Mouse (Mus musculus) heart, embryonic 11.5 days (tissue): Measurements from ENCODE around the gene Fancd2. TPM values are rescaled to one million over a fixed set of nuclear protein-coding genes. Genes with fewer than 3 reads are reported as not detected.

Source experiments
- ATAC-seq: fragments of 200-750 bp; cut with Nextera tagmentation; replicated peaks from 2 replicates; pipeline ENCODE4 v1.8.0; 2017; ENCODE audit warnings: moderate library complexity; ENCODE audit not compliant: insufficient number of reproducible peaks, low FRiP score, low TSS enrichment
- H3K27ac ChIP-seq: fragments of 300-500 bp; sonication (generic); 2 replicates; pipeline ENCODE4 v1.5.1; 2014; ENCODE audit warnings: mild to moderate bottlenecking, low read depth, low read length
- H3K27me3 ChIP-seq: fragments of 300-500 bp; sonication (generic); 2 replicates; pipeline ENCODE4 v1.6.1; 2014; ENCODE audit warnings: mild to moderate bottlenecking, low read length, mixed read lengths; ENCODE audit not compliant: control insufficient read depth, insufficient read depth
- H3K36me3 ChIP-seq: fragments of 300-500 bp; sonication (generic); 2 replicates; pipeline ENCODE4 v1.6.1; 2014; ENCODE audit warnings: mild to moderate bottlenecking, low read length, moderate library complexity, mixed read lengths; ENCODE audit not compliant: control insufficient read depth, insufficient read depth
- H3K4me1 ChIP-seq: fragments of 300-500 bp; sonication (generic); 2 replicates; pipeline ENCODE4 v1.6.1; 2014; ENCODE audit warnings: low read length; ENCODE audit not compliant: control insufficient read depth, insufficient read depth
- H3K4me2 ChIP-seq: fragments of 300-500 bp; sonication (generic); 2 replicates; pipeline ENCODE4 v1.6.1; 2014; ENCODE audit warnings: mild to moderate bottlenecking, moderate library complexity
- H3K4me3 ChIP-seq: fragments of 300-500 bp; sonication (generic); 2 replicates; pipeline ENCODE4 v1.5.1; 2014; ENCODE audit warnings: low read depth, low read length
- H3K9ac ChIP-seq: fragments of 300-500 bp; sonication (generic); 2 replicates; pipeline ENCODE4 v1.6.1; 2014; ENCODE audit warnings: mild to moderate bottlenecking, low read depth, low read length, moderate library complexity
- H3K9me3 ChIP-seq: fragments of 300-500 bp; sonication (generic); replicated peaks from 2 replicates; pipeline ENCODE4 v1.6.1; 2016; ENCODE audit warnings: low read length; ENCODE audit not compliant: control insufficient read depth
- WGBS: fragments of 180-500 bp; shearing (Covaris S2); extraction: QIAGEN DNeasy Blood & Tissue Kit; methylation state at CpG from one replicate; pipeline ENCODE4 v1.1.7; 2014; ENCODE audit not compliant: insufficient replicate concordance; 5-methylcytosine and 5-hydroxymethylcytosine counted together
- polyA plus RNA-seq: library from polyadenylated mRNA; unstranded; fragments of >200 nt; fragmentation: Nextera tagmentation; extraction: Ambion mirVana; gene quantifications from 2 replicates; pipeline ENCODE4 v1.2.1, GENCODE M21; 2014

Gene Fancd2
- polyA plus RNA-seq, 1 experiment from 2014 or later: 12.6 TPM

- peaks cover 28% of the 10 kb centered on the region for H3K4me1 ChIP-seq
- no peak overlapping the region for H3K27ac ChIP-seq
- no peaks in the 10 kb centered on the region for H3K9me3 ChIP-seq
- 84% methylated on average over 7 of the region's 7 CpGs for WGBS
- no peak overlapping the region for H3K4me2 ChIP-seq
- ATAC-seq: no peak
- no peak overlapping the region for H3K4me3 ChIP-seq
- no peak overlapping the region for H3K9ac ChIP-seq
- peaks cover 5% of the 10 kb centered on the region; the same call in 1 of the 2 replicates for H3K36me3 ChIP-seq
- no peaks in the 10 kb centered on the region for H3K27me3 ChIP-seq
These were observed 77.8 kb downstream of the Fancd2 start for GRCm38 (mm10) chr6:113609293-113609692.

GRCm38 (mm10) chr6:113612258-113612969 lies 80.9 kb downstream of the Fancd2 start:
- no peak for ATAC-seq
- Histone ChIP-seq H3K4me2 (peak overlapping the region; percentile 57), H3K9ac (peak overlapping the region; percentile 39; the same call in 1 of the 2 replicates)

GRCm38 (mm10) chr6:113614152-113614551 lies 82.7 kb downstream of the Fancd2 start:
- H3K9me3 ChIP-seq: no peaks in the 10 kb centered on the region
- H3K4me3 ChIP-seq: no peak overlapping the region
- no peaks in the 10 kb centered on the region for H3K27me3 ChIP-seq
- no peak overlapping the region for H3K27ac ChIP-seq
- H3K4me1 ChIP-seq: peaks cover 20% of the 10 kb centered on the region
- no peak overlapping the region for H3K9ac ChIP-seq
- ATAC-seq: no peak
- no peak overlapping the region for H3K4me2 ChIP-seq
- 89% methylated on average over 7 of the region's 7 CpGs for WGBS
- H3K36me3 ChIP-seq: peaks cover 31% of the 10 kb centered on the region

More at GRCm38 (mm10) chr6:113612258-113612969, 80.9 kb downstream of the Fancd2 start:
- 39% methylated on average over 8 of the region's 8 CpGs for WGBS
- Histone ChIP-seq H3K36me3 (peaks cover 25% of the 10 kb centered on the region), H3K27ac (peak overlapping the region; percentile 65), H3K9me3 (no peaks in the 10 kb centered on the region), H3K4me3 (no peak overlapping the region), H3K27me3 (no peaks in the 10 kb centered on the region), H3K4me1 (peaks cover 20% of the 10 kb centered on the region)

- ATAC-seq: no peak
- no peaks in the 10 kb centered on the region for H3K27me3 ChIP-seq
- H3K4me1 ChIP-seq: peaks cover 20% of the 10 kb centered on the region
- H3K9ac ChIP-seq: no peak overlapping the region
- no peak overlapping the region for H3K4me3 ChIP-seq
- 96% methylated on average over 8 of the region's 8 CpGs for WGBS
- peaks cover 31% of the 10 kb centered on the region for H3K36me3 ChIP-seq
- no peak overlapping the region for H3K4me2 ChIP-seq
- H3K27ac ChIP-seq: no peak overlapping the region
- no peaks in the 10 kb centered on the region for H3K9me3 ChIP-seq
These were observed 83.5 kb downstream of the Fancd2 start for GRCm38 (mm10) chr6:113614997-113615396.

- Histone ChIP-seq H3K4me2 (no peak overlapping the region), H3K4me3 (no peak overlapping the region), H3K27ac (no peak overlapping the region), H3K9ac (no peak overlapping the region), H3K9me3 (no peaks in the 10 kb centered on the region), H3K27me3 (no peaks in the 10 kb centered on the region), H3K4me1 (peaks cover 20% of the 10 kb centered on the region), H3K36me3 (peaks cover 31% of the 10 kb centered on the region)
- 87% methylated on average over 4 of the region's 4 CpGs for WGBS
- ATAC-seq: no peak
These were observed 84.0 kb downstream of the Fancd2 start for GRCm38 (mm10) chr6:113615489-113615888.

GRCm38 (mm10) chr6:113623386-113623785 lies 91.9 kb downstream of the Fancd2 start:
- Histone ChIP-seq H3K4me1 (peaks cover 9% of the 10 kb centered on the region), H3K9me3 (no peaks in the 10 kb centered on the region), H3K27ac (no peak overlapping the region), H3K4me2 (peak overlapping the region; percentile 87), H3K36me3 (peaks cover 5% of the 10 kb centered on the region; the same call in 1 of the 2 replicates), H3K9ac (no peak overlapping the region), H3K27me3 (no peaks in the 10 kb centered on the region), H3K4me3 (peak overlapping the region; percentile 75)
- ATAC-seq: 0 out of 2 replicates have a peak, but pooled peaks have one; percentile 11
- WGBS: 62% methylated on average over 5 of the region's 5 CpGs

- peak within 1 kb of the TSS; percentile 68 for H3K27ac ChIP-seq
- peaks cover 7% of the 10 kb centered on the region; the same call in 1 of the 2 replicates for H3K36me3 ChIP-seq
- H3K27me3 ChIP-seq: no peaks in the 10 kb centered on the region
- WGBS: under 1% methylated on average over 70 of the region's 76 CpGs
- peak; percentile 83 for ATAC-seq
- H3K4me2 ChIP-seq: peak within 1 kb of the TSS; percentile 87
- peaks cover 9% of the 10 kb centered on the region for H3K4me1 ChIP-seq
- H3K9ac ChIP-seq: peak within 1 kb of the TSS; percentile 89
- peak within 1 kb of the TSS; percentile 75 for H3K4me3 ChIP-seq
- no peaks in the 10 kb centered on the region for H3K9me3 ChIP-seq
These were observed 92.7 kb downstream of the Fancd2 start, which contains the start of gene Vhl for GRCm38 (mm10) chr6:113623941-113624751. Vhl (plus strand) TSS chr6:113623959.

- Histone ChIP-seq H3K4me2 (peak overlapping the region; percentile 87), H3K9me3 (no peaks in the 10 kb centered on the region), H3K27ac (no peak overlapping the region), H3K4me3 (peak overlapping the region; percentile 75), H3K36me3 (peaks cover 12% of the 10 kb centered on the region), H3K9ac (peak overlapping the region; percentile 89), H3K27me3 (no peaks in the 10 kb centered on the region), H3K4me1 (peaks cover 9% of the 10 kb centered on the region)
- ATAC-seq: no peak
- WGBS: 63% methylated on average over 5 of the region's 5 CpGs
These were observed 93.7 kb downstream of the Fancd2 start for GRCm38 (mm10) chr6:113624989-113625770.
